Mouse (Mus musculus): ENCODE measurements around the gene Hist1h3h. TPM values are rescaled to one million over a fixed set of nuclear protein-coding genes. Genes with fewer than 3 reads are reported as not detected.
"Not testable (repeated sequence)": the region's sequence is repeated elsewhere in the genome, so short reads cannot be mapped to it uniquely, and the experiment has no call there.

Hist1h3h gene
- polyA plus RNA-seq, 1 experiment from 2014 or later: 22.6 TPM

DNA sequence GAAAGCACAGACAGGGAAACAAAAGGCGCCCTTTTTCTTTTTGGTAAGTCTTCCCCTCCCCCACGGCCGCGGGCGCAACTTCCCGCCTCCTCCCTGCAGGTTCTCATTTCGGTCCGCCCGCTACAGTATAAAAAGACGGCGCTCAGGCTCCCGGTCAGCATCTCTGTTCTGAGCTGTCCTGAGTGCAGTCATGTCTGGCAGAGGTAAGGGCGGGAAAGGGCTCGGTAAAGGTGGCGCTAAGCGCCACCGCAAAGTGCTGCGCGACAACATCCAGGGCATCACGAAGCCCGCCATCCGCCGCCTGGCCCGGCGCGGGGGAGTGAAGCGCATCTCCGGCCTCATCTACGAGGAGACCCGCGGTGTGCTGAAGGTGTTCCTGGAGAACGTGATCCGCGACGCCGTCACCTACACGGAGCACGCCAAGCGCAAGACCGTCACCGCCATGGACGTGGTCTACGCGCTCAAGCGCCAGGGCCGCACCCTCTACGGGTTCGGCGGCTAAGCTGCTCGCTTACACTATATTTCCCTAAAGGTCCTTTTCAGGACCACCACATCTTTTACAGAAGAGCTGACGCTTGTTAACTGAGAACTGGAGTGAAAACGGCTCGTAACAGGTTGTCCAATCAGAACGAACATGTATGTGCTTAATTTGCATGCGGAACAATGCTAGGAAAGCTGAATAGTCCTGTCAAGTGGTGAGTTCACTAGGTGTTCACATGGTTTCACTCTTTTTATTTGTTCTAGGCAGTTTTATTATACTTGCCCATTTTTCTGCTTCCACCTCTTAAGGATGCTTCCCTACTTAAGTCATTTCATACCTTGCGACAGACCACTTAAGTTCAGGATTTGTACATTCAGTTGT, 17.7 kb downstream of the Hist1h3h start, which contains the start of gene Hist1h4j:
Gene Hist1h4j, plus strand, starts transcription at position 159 of the 862 bp plus-strand sequence.
- under 1% methylated on average over 48 of the region's 56 CpGs for WGBS
- not testable (repeated sequence) for H3K9me3 ChIP-seq, H3K27me3 ChIP-seq, H3K36me3 ChIP-seq, H3K4me1 ChIP-seq
- peak within 1 kb of the TSS; percentile 67 for H3K4me2 ChIP-seq (replicated peaks)
- peak within 1 kb of the TSS; percentile 55 for H3K4me3 ChIP-seq
- peak within 1 kb of the TSS; percentile 99 for H3K27ac ChIP-seq
- H3K9ac ChIP-seq: peak within 1 kb of the TSS; percentile 76
- peak; percentile 90 for ATAC-seq (ENCODE audit: low FRiP score, low read depth)

DNA sequence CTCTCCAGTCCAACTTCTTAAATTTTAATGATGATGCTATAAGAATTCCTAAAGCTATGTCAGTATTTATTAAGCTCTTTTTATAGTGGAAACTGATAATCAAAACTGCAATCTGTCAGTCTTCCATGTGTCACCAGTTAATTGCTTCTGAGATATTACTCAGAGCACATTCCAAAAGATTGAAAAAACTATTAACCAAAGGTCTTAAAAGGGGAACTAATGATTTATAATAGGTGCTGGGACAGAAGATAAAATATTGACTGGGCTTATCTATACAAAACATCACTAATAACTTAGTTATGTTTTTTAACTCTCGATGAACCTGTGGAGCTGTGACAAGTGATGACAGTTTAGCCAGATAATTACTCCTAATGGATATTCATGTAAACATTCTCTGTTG, 27.5 kb downstream of the Hist1h3h start:
- Histone ChIP-seq H3K4me2 (replicated peaks) (no peak overlapping the region), H3K27me3 (no peaks in the 10 kb centered on the region), H3K4me1 (peaks cover 17% of the 10 kb centered on the region), H3K9ac (no peak overlapping the region), H3K4me3 (no peak overlapping the region), H3K9me3 (no peaks in the 10 kb centered on the region), H3K36me3 (no peaks in the 10 kb centered on the region), H3K27ac (no peak overlapping the region)
- ATAC-seq (ENCODE audit: low FRiP score, low read depth): no peak
- 92% methylated on average over 1 of the region's 1 CpGs for WGBS

DNA sequence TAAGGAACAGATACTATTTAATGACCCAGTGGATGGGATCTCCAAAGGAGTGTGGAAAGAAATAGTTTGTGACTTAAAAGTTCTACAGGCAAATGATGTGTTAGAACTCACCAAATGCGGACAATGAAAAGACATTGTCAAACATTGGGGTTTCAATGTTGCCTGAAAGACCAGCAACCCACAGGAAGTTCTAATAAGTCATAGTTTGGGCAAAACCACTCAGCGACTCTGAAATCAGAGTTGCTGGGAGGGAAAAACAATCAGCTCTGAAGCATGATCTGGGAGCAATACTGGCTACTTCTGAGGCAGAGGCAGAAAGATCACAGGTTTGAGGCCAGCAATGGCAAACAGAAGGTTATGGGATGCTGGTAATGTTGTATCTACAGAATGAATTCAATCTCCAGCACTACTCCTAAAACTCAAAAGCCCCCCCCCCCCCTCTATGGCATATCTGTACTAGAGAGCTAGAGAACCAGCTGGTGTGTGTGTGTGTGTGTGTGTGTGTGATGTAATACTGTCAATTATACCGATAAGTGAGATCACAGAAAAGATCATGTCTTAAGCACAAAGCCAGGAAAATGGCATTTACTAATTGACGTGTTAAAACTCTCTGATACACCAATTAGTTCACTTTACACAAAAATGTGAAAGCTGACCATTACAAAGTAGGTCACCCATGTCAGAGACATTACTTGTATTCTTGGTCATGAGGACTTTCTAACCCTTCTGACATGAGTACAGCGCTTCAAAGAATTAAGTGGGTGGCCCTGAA, 32.1 kb downstream of the Hist1h3h start:
- no peak for ATAC-seq (ENCODE audit: low FRiP score, low read depth)
- H3K4me1 ChIP-seq: peaks cover 32% of the 10 kb centered on the region
- WGBS: 3% methylated on average over 5 of the region's 5 CpGs

DNA sequence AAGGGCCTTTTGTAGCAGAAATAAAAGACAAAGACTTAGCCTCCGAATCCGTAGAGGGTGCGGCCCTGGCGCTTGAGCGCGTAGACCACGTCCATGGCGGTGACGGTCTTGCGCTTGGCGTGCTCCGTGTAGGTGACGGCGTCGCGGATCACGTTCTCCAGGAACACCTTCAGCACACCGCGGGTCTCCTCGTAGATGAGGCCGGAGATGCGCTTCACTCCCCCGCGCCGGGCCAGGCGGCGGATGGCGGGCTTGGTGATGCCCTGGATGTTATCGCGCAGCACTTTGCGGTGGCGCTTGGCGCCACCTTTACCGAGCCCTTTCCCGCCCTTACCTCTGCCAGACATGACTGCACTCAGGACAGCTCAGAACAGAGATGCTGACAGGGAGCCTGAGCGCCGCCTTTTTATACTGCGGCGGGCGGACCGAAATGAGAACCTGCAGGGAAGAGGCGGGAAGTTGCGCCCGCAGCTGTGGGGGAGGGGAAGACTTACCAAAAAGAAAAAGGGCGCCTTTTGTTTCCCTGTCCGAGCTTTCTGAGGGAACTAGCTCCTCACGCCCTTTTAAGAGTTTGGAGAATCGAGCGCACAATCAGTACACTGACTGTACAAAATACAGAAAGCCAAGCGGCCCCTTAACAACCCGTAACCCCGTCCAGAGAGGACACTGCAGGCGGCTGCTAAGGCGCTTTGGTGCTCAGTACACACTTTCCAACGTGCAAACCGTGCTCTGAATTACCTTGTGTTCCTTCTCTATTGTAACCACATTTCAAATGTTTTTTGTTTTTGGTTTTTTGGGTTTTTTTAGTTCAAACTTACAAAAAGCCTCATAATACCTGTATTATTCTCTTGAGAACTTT, 32.9 kb downstream of the Hist1h3h start, which contains the start of gene Hist1h4k:
Gene Hist1h4k, minus strand, starts transcription at position 347 of the 859 bp plus-strand sequence.
- H3K36me3 ChIP-seq, H3K27me3 ChIP-seq, H3K9me3 ChIP-seq: not testable (repeated sequence)
- H3K27ac ChIP-seq: peak within 1 kb of the TSS; percentile 98
- peak; percentile 87 for ATAC-seq (ENCODE audit: low FRiP score, low read depth)
- H3K9ac ChIP-seq: peak within 1 kb of the TSS; percentile 77
- under 1% methylated on average over 50 of the region's 56 CpGs for WGBS
- peak within 1 kb of the TSS; percentile 87 for H3K4me2 ChIP-seq (replicated peaks)
- H3K4me1 ChIP-seq: peaks cover 36% of the 10 kb centered on the region
- peak within 1 kb of the TSS; percentile 60 for H3K4me3 ChIP-seq

More for the DNA sequence above, 32.1 kb downstream of the Hist1h3h start:
- Histone ChIP-seq H3K4me3 (peak overlapping the region; percentile 60), H3K27me3 (no peaks in the 10 kb centered on the region), H3K36me3 (no peaks in the 10 kb centered on the region), H3K9ac (peak overlapping the region; percentile 77), H3K9me3 (no peaks in the 10 kb centered on the region), H3K27ac (peak overlapping the region; percentile 72), H3K4me2 (replicated peaks) (peak overlapping the region; percentile 87)

DNA sequence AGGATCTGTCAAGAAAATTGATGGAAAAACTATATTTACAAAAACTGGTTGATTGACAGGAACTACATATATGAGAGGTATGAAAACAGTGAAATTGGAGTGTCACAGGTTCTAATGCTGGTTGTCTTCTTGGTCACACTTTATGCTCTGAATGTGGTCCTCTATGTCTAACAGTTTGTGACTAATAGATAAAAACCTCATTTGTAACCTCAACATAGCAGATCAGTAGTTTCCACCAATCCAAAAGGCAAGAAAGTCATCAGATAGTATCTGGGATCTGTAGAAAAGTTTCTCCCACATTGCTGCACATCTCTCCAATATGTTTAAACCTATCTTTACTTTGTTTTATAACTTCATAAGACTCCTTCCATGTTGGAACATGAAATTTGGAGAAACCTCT, 34.0 kb downstream of the Hist1h3h start:
- peaks cover 36% of the 10 kb centered on the region for H3K4me1 ChIP-seq
- no peak overlapping the region for H3K9ac ChIP-seq
- ATAC-seq (ENCODE audit: low FRiP score, low read depth): no peak
- no peak overlapping the region for H3K4me2 ChIP-seq (replicated peaks)
- H3K27me3 ChIP-seq: no peaks in the 10 kb centered on the region
- no peak overlapping the region for H3K4me3 ChIP-seq
- peak overlapping the region; percentile 93; the same call in 1 of the 2 replicates for H3K27ac ChIP-seq
- no peaks in the 10 kb centered on the region for H3K36me3 ChIP-seq
- no peaks in the 10 kb centered on the region for H3K9me3 ChIP-seq

DNA sequence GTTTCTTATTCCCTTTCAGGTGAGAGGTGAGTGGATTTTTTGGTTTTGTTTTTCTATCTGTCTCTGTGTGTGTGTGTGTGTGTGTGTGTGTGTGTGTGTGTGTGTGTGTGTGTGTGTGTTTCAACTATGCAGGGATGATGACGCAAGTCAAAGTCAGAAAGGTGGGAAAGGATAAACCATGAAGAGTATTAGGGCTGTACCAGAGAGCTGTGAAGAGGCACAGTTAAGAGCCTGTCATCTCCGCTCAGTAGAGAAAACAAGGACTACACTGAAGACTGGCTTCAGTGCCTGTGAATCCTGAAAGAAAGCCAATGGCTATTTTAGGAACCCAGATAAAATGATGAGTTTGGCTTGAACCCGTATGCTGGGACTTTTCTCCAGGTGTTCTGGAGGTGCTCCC, 34.4 kb downstream of the Hist1h3h start:
- WGBS: 83% methylated on average over 3 of the region's 3 CpGs
- Histone ChIP-seq H3K27me3 (no peaks in the 10 kb centered on the region), H3K4me2 (replicated peaks) (peak overlapping the region; percentile 75), H3K9me3 (no peaks in the 10 kb centered on the region), H3K9ac (no peak overlapping the region), H3K4me1 (peaks cover 36% of the 10 kb centered on the region), H3K4me3 (no peak overlapping the region), H3K27ac (peak overlapping the region; percentile 93), H3K36me3 (no peaks in the 10 kb centered on the region)
- no peak for ATAC-seq (ENCODE audit: low FRiP score, low read depth)

DNA sequence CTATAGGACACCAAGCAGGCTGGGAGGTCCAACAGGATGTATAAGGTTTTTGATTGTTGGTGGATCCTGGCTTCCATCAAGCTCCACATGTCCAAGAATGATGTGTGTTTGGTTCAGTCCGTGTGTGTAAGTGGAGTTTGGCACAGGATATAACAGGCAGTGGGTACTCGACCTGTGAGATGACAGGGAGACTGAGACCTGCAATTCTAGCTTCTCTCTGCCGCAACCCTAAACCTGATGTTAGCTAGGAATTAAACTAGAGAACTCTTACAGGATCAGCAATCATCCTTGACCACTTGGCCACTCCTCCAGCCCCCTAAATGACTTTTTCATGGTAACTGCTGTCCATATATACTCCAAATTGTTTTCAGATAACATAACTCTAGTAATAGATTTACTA, 34.9 kb downstream of the Hist1h3h start:
- Histone ChIP-seq H3K4me1 (peaks cover 34% of the 10 kb centered on the region), H3K27me3 (no peaks in the 10 kb centered on the region), H3K36me3 (no peaks in the 10 kb centered on the region), H3K9me3 (no peaks in the 10 kb centered on the region), H3K9ac (peak overlapping the region; percentile 43; the same call in 1 of the 2 replicates), H3K4me2 (replicated peaks) (peak overlapping the region; percentile 75), H3K4me3 (peak overlapping the region; percentile 46), H3K27ac (peak overlapping the region; percentile 93)
- ATAC-seq (ENCODE audit: low FRiP score, low read depth): no peak
- 33% methylated on average over 3 of the region's 3 CpGs for WGBS

DNA sequence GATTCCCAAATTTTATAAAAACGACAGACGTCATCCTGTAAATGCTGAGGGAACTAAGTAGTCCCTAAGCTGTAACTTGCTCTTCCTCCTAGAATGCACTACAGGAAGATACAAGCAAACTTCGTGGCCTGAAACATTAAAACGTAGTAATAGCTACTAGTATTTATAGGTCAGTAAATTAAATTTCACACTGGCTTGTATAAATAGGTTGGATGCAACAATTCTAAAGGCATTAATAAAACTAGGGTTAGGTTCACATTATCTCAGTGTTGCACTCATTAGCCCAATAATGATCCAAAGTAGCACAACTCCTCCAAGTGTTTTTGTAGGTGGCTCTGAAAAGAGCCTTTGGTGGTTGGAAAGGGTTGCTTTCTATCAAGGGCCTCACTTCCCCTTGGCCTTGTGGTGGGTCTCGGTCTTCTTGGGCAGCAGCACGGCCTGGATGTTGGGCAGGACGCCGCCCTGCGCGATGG, 35.6 kb downstream of the Hist1h3h start:
- peaks cover 31% of the 10 kb centered on the region for H3K4me1 ChIP-seq
- no peak for ATAC-seq (ENCODE audit: low FRiP score, low read depth)
- no peaks in the 10 kb centered on the region for H3K27me3 ChIP-seq
- H3K36me3 ChIP-seq: no peaks in the 10 kb centered on the region
- H3K9me3 ChIP-seq: no peaks in the 10 kb centered on the region
- H3K4me3 ChIP-seq: peak overlapping the region; percentile 46
- peak overlapping the region; percentile 93 for H3K27ac ChIP-seq
- peak overlapping the region; percentile 78 for H3K9ac ChIP-seq
- H3K4me2 ChIP-seq (replicated peaks): peak overlapping the region; percentile 75
- WGBS: 1% methylated on average over 10 of the region's 10 CpGs

DNA sequence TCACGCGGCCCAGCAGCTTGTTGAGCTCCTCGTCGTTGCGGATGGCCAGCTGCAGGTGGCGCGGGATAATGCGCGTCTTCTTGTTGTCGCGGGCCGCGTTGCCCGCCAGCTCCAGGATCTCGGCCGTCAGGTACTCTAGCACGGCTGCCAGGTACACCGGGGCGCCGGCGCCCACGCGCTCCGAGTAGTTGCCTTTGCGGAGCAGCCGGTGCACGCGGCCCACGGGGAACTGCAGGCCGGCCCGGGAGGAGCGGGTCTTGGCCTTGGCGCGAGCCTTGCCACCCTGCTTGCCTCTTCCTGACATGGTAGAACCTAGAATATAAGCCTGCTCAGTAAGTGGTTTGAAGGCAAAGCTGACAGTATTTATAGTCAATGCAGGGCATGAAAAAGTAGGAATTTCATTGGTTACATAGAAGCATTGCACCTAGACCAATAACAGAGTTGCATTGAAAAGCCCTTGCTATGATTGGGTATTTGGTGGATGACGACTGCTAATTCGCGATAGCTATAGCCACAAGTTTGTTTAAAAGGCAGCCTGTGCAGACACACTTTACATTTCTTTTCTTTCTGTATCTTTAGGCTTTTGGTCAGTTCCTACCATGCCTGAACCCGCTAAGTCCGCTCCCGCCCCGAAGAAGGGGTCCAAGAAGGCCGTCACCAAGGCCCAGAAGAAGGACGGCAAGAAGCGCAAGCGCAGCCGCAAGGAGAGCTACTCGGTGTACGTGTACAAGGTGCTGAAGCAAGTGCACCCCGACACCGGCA, 36.2 kb downstream of the Hist1h3h start, which contains the start of the genes Hist1h2ak and Hist1h2bn:
Gene Hist1h2ak, minus strand, starts transcription at position 304 of the 762 bp plus-strand sequence.
Gene Hist1h2bn, plus strand, starts transcription at position 600 of the 762 bp plus-strand sequence.
- H3K36me3 ChIP-seq, H3K9me3 ChIP-seq, H3K27me3 ChIP-seq: not testable (repeated sequence)
- under 1% methylated on average over 48 of the region's 50 CpGs for WGBS
- Histone ChIP-seq H3K4me1 (peaks cover 27% of the 10 kb centered on the region), H3K9ac (peak within 1 kb of the TSS; percentile 78), H3K27ac (peak within 1 kb of the TSS; percentile 93), H3K4me2 (replicated peaks) (peak within 1 kb of the TSS; percentile 75), H3K4me3 (peak within 1 kb of the TSS; percentile 46)
- peak; percentile 94 for ATAC-seq (ENCODE audit: low FRiP score, low read depth)

DNA sequence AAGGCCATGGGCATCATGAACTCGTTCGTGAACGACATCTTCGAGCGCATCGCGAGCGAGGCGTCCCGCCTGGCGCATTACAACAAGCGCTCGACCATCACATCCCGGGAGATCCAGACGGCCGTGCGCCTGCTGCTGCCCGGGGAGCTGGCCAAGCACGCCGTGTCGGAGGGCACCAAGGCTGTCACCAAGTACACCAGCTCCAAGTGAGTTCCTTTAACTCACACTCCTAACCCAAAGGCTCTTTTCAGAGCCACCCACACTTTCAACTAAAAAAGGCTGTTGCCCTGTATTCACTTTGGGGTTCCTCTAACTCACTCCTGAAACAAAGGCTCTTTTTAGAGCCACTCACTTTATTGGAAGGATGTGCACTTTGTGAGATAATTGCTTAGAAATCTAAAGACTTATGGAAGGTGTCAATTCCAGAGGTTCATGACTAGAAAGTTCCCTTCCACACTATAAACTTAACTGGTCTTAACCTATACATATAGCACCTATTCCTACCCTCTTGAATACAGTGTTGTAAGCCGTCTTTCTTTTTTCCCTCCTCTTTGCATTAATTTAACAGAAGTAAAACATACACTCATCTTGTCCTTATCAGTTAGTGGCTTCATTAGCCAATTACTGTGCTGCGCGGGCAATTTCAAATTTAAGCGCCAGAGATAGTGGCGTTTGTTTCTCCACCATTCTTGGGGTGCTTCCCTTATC, 37.0 kb downstream of the Hist1h3h start:
- peak overlapping the region; percentile 46 for H3K4me3 ChIP-seq
- peak overlapping the region; percentile 65 for H3K9ac ChIP-seq
- H3K4me2 ChIP-seq (replicated peaks): peak overlapping the region; percentile 75
- not testable (repeated sequence) for ATAC-seq (ENCODE audit: low FRiP score, low read depth); H3K9me3 ChIP-seq; H3K36me3 ChIP-seq; H3K27me3 ChIP-seq
- WGBS: under 1% methylated on average over 26 of the region's 26 CpGs
- peak overlapping the region; percentile 93 for H3K27ac ChIP-seq
- peaks cover 20% of the 10 kb centered on the region for H3K4me1 ChIP-seq
